Mouse (Mus musculus) CH12.LX (cell line): Measurements from ENCODE around the gene Ndufs2. TPM values are rescaled to one million over a fixed set of nuclear protein-coding genes. Genes with fewer than 3 reads are reported as not detected.
A peak's percentile ranks its signal among the peaks of the same experiment; 100 is the strongest.

Source experiments
- DNase-seq: peaks from one replicate; pipeline ENCODE4 v3.0.0-alpha.2; 2013; ENCODE audit errors: extremely low read depth
- H3K27ac ChIP-seq: 2 replicates; pipeline ENCODE4 v1.5.1; 2012; ENCODE audit warnings: low read depth, mild to moderate bottlenecking, control low read depth, moderate library complexity; ENCODE audit not compliant: insufficient read depth
- H3K27me3 ChIP-seq: replicated peaks from 2 replicates; pipeline ENCODE3; 2012; ENCODE audit warnings: inconsistent platforms
- H3K36me3 ChIP-seq, 2 experiments: replicated peaks in 1 of 2; 2 replicates each; pipeline versions ENCODE3 to v1.6.1; 2012; ENCODE audit warnings: inconsistent platforms in 1 of 2, low read length in 1 of 2, mild to moderate bottlenecking in 1 of 2, mixed read lengths in 1 of 2, moderate library complexity in 1 of 2; ENCODE audit not compliant: control insufficient read depth in 1 of 2, insufficient read depth in 1 of 2
- H3K4me1 ChIP-seq, 2 experiments: 2 replicates each; pipeline ENCODE4 v1.6.1; 2012; ENCODE audit warnings: inconsistent platforms in 1 of 2, moderate library complexity in 1 of 2; ENCODE audit not compliant: insufficient read depth in 2 of 2, control insufficient read depth in 1 of 2
- H3K4me2 ChIP-seq: 2 replicates; pipeline ENCODE4 v1.6.1; 2012; ENCODE audit warnings: low read depth, mild to moderate bottlenecking, control low read depth; ENCODE audit not compliant: poor library complexity, insufficient read depth, severe bottlenecking
- H3K4me3 ChIP-seq, 3 experiments: fragments of 150-350 bp in 1 of 3; sonication (generic) in 1 of 3; replicated peaks in 1 of 3; 2 replicates each; pipeline versions ENCODE3 to v1.5.1; 2011 to 2012; ENCODE audit warnings: low read depth in 2 of 3, low read length in 2 of 3, mild to moderate bottlenecking in 2 of 3, moderate library complexity in 2 of 3, control low read depth in 1 of 3, improper control_type of control experiment in 1 of 3, inconsistent platforms in 1 of 3, mixed read lengths in 1 of 3; ENCODE audit not compliant: poor library complexity in 1 of 3
- H3K79me2 ChIP-seq: replicated peaks from 2 replicates; pipeline ENCODE4 v1.6.1; 2012; ENCODE audit warnings: mild to moderate bottlenecking, moderate library complexity; ENCODE audit not compliant: control insufficient read depth, poor library complexity, insufficient read depth, severe bottlenecking; ENCODE audit errors: extremely low read depth
- H3K9ac ChIP-seq: 2 replicates; pipeline ENCODE4 v1.6.1; 2012; ENCODE audit warnings: low read depth, mild to moderate bottlenecking, control low read depth, moderate library complexity; ENCODE audit not compliant: insufficient read depth
- H3K9me3 ChIP-seq: replicated peaks from 2 replicates; pipeline ENCODE3; 2012; ENCODE audit warnings: low read length, inconsistent platforms, mixed read lengths
- BHLHE40 ChIP-seq: IDR thresholded peaks from 2 replicates; pipeline ENCODE4 v1.6.1; 2011; ENCODE audit warnings: mild to moderate bottlenecking, low read depth, low read length, improper control_type of control experiment
- CTCF ChIP-seq, 2 experiments: IDR thresholded peaks in 1 of 2; conservative IDR thresholded peaks in 1 of 2; 2 replicates each; pipeline ENCODE4 v1.5.1; 2011 to 2012; ENCODE audit warnings: low read depth in 2 of 2, low read length in 2 of 2, improper control_type of control experiment in 1 of 2, inconsistent platforms in 1 of 2, mild to moderate bottlenecking in 1 of 2, moderate library complexity in 1 of 2
- E2F4 ChIP-seq: IDR thresholded peaks from 2 replicates; pipeline ENCODE4 v1.6.1; 2011; ENCODE audit warnings: low read depth, low read length, improper control_type of control experiment; ENCODE audit not compliant: insufficient replicate concordance
- ELF1 ChIP-seq: IDR thresholded peaks from 2 replicates; pipeline ENCODE4 v1.6.1; 2014; ENCODE audit warnings: low read depth, mild to moderate bottlenecking, inconsistent platforms, low read length, improper control_type of control experiment
- EP300 ChIP-seq: IDR thresholded peaks from 2 replicates; pipeline ENCODE4 v1.6.1; 2011; ENCODE audit warnings: low read length, improper control_type of control experiment
- ETS1 ChIP-seq: conservative IDR thresholded peaks from 2 replicates; pipeline ENCODE4 v1.6.1; 2012; ENCODE audit warnings: low read depth, mild to moderate bottlenecking, inconsistent platforms, low read length, improper control_type of control experiment, moderate library complexity
- GABPA ChIP-seq: IDR thresholded peaks from 2 replicates; pipeline ENCODE4 v1.6.1; 2012; ENCODE audit warnings: low read depth, low read length, improper control_type of control experiment, inconsistent platforms; ENCODE audit not compliant: insufficient replicate concordance
- IRF4 ChIP-seq: IDR thresholded peaks from 2 replicates; pipeline ENCODE4 v1.6.1; 2014; ENCODE audit warnings: low read depth, mild to moderate bottlenecking, inconsistent platforms, low read length, improper control_type of control experiment
- JUND ChIP-seq: conservative IDR thresholded peaks from 2 replicates; pipeline ENCODE4 v1.6.1; 2011; ENCODE audit warnings: low read depth, low read length, improper control_type of control experiment
- KAT2A ChIP-seq: IDR thresholded peaks from 2 replicates; pipeline ENCODE4 v1.6.1; 2012; ENCODE audit warnings: low read length, improper control_type of control experiment, inconsistent platforms; ENCODE audit not compliant: insufficient replicate concordance
- MAFK ChIP-seq: IDR thresholded peaks from 2 replicates; pipeline ENCODE4 v1.6.1; 2011; ENCODE audit warnings: low read length, improper control_type of control experiment; ENCODE audit not compliant: insufficient replicate concordance
- MAX ChIP-seq: IDR thresholded peaks from 2 replicates; pipeline ENCODE4 v1.6.1; 2011; ENCODE audit warnings: low read length, improper control_type of control experiment
- MAZ ChIP-seq: IDR thresholded peaks from 2 replicates; pipeline ENCODE4 v1.6.1; 2012; ENCODE audit warnings: low read depth, mild to moderate bottlenecking, inconsistent platforms, low read length, improper control_type of control experiment, moderate library complexity
- MEF2A ChIP-seq: IDR thresholded peaks from 2 replicates; pipeline ENCODE4 v1.6.1; 2014; ENCODE audit warnings: low read depth, mild to moderate bottlenecking, inconsistent platforms, low read length, improper control_type of control experiment, borderline replicate concordance
- MXI1 ChIP-seq: IDR thresholded peaks from 2 replicates; pipeline ENCODE4 v1.6.1; 2011; ENCODE audit warnings: mild to moderate bottlenecking, low read depth, low read length, improper control_type of control experiment
- MYC ChIP-seq: IDR thresholded peaks from 2 replicates; pipeline ENCODE4 v1.6.1; 2011; ENCODE audit warnings: low read depth, mild to moderate bottlenecking, improper control_type of control experiment, low read length
- NELFE ChIP-seq: IDR thresholded peaks from 2 replicates; pipeline ENCODE4 v1.6.1; 2011; ENCODE audit warnings: low read depth, low read length, improper control_type of control experiment
- PAX5 ChIP-seq: IDR thresholded peaks from 2 replicates; pipeline ENCODE4 v1.6.1; 2012; ENCODE audit warnings: low read length, inconsistent platforms, mixed read lengths
- POLR2A ChIP-seq: IDR thresholded peaks from 2 replicates; pipeline ENCODE4 v1.6.1; 2011; ENCODE audit warnings: low read depth, mild to moderate bottlenecking, improper control_type of control experiment, low read length
- POLR2AphosphoS2 ChIP-seq: IDR thresholded peaks from 2 replicates; pipeline ENCODE4 v1.6.1; 2011; ENCODE audit warnings: low read depth, low read length, improper control_type of control experiment
- RAD21 ChIP-seq: IDR thresholded peaks from 2 replicates; pipeline ENCODE4 v1.6.1; 2011; ENCODE audit warnings: low read depth, mild to moderate bottlenecking, low read length, improper control_type of control experiment, moderate library complexity
- RCOR1 ChIP-seq: conservative IDR thresholded peaks from 2 replicates; pipeline ENCODE4 v1.6.1; 2012; ENCODE audit warnings: low read depth, mild to moderate bottlenecking, inconsistent platforms, low read length, improper control_type of control experiment
- SIN3A ChIP-seq: IDR thresholded peaks from 2 replicates; pipeline ENCODE4 v1.6.1; 2012; ENCODE audit warnings: low read length, improper control_type of control experiment, inconsistent platforms
- TCF12 ChIP-seq: IDR thresholded peaks from 2 replicates; pipeline ENCODE4 v1.6.1; 2014; ENCODE audit warnings: low read depth, mild to moderate bottlenecking, inconsistent platforms, low read length, improper control_type of control experiment
- UBTF ChIP-seq: IDR thresholded peaks from 2 replicates; pipeline ENCODE4 v1.6.1; 2012; ENCODE audit warnings: low read depth, mild to moderate bottlenecking, inconsistent platforms, low read length, improper control_type of control experiment, moderate library complexity
- USF2 ChIP-seq: conservative IDR thresholded peaks from 2 replicates; pipeline ENCODE4 v1.6.1; 2011; ENCODE audit warnings: low read depth, low read length, improper control_type of control experiment
- ZC3H11A ChIP-seq: IDR thresholded peaks from 2 replicates; pipeline ENCODE4 v1.6.1; 2012; ENCODE audit warnings: low read depth, mild to moderate bottlenecking, inconsistent platforms, low read length, improper control_type of control experiment
- ZKSCAN1 ChIP-seq: IDR thresholded peaks from 2 replicates; pipeline ENCODE4 v1.6.1; 2012; ENCODE audit warnings: low read depth, inconsistent platforms, low read length, improper control_type of control experiment, borderline replicate concordance
- ZMIZ1 ChIP-seq: IDR thresholded peaks from 2 replicates; pipeline ENCODE4 v1.6.1; 2012; ENCODE audit warnings: low read depth, mild to moderate bottlenecking, inconsistent platforms, low read length, improper control_type of control experiment
- dilution Hi-C: fragments of 300-500 bp; cut with MboI; formaldehyde crosslinking; loops from 2 replicates; pipeline ENCODE4 v1.14.3; 2020; ENCODE audit warnings: low sequenced_read_pairs; ENCODE audit not compliant: extremely low pct_unique_long_range_greater_than_20kb, extremely low pct_ligation_motif_present
- in situ Hi-C: fragments of 300-500 bp; cut with MboI; formaldehyde crosslinking; loops from 3 replicates; pipeline ENCODE4 v1.14.3; 2019; ENCODE audit warnings: low sequenced_read_pairs, low pct_ligation_motif_present, low pct_unique_long_range_greater_than_20kb, mixed read lengths
- polyA plus RNA-seq: library from polyadenylated mRNA; unstranded; fragments of >175 nt; gene quantifications from 2 replicates; pipeline ENCODE4 v1.2.1, GENCODE M21; 2012; ENCODE audit warnings: low read depth; ENCODE audit not compliant: insufficient read length
- total RNA-seq, 2 experiments: library from RNA; depleted of rRNA; stranded (reverse); fragments of 300-350 nt in 1 of 2; fragments of >200 nt in 1 of 2; gene quantifications; 2 replicates each; pipeline ENCODE4 v1.2.3; 2012 to 2014

The Ndufs2 gene
- total and polyA plus RNA-seq, 3 experiments, result 242 to 265 (median 242) TPM

GRCm38 (mm10) chr1:171247453-171247841, 3.7 kb downstream of the Ndufs2 start:
- dilution Hi-C loops (no loop called here), in situ Hi-C loops (no loop called here)
- Histone ChIP-seq H3K27me3 (peaks cover 3% of the 10 kb centered on the region), H3K9me3 (no peaks in the 10 kb centered on the region), H3K4me1 (peaks cover 17 to 51% of the 10 kb centered on the region in 2 experiments), H3K79me2 (peaks cover 20% of the 10 kb centered on the region), H3K27ac (peak overlapping the region; percentile 40), H3K36me3 (peaks cover 21 to 30% of the 10 kb centered on the region in 2 experiments), H3K4me3 (peak overlapping the region; percentile 57 to 72 (median 63)), H3K4me2 (peak overlapping the region; percentile 64), H3K9ac (peak overlapping the region; percentile 81)
- no peak for DNase-seq
- TF ChIP-seq CTCF (conservative IDR thresholded peaks at IDR 0.05 in 1 of 2, IDR thresholded peaks at IDR 0.05 in 1 of 2; ENCODE audit: low read depth in 2 of 2, low read length in 2 of 2), result no peak
- no peak for TF ChIP-seq NELFE
- TF ChIP-seq ZC3H11A, result no peak
- TF ChIP-seq MAX, result no peak
- TF ChIP-seq MXI1, result peak; percentile 15; the same call in 1 of the 2 replicates
- peak; percentile 45 for TF ChIP-seq MYC
- 0 out of 2 replicates have a peak, but pooled peaks have one; percentile 35 for TF ChIP-seq ETS1
- no peak for TF ChIP-seq GABPA

DNA sequence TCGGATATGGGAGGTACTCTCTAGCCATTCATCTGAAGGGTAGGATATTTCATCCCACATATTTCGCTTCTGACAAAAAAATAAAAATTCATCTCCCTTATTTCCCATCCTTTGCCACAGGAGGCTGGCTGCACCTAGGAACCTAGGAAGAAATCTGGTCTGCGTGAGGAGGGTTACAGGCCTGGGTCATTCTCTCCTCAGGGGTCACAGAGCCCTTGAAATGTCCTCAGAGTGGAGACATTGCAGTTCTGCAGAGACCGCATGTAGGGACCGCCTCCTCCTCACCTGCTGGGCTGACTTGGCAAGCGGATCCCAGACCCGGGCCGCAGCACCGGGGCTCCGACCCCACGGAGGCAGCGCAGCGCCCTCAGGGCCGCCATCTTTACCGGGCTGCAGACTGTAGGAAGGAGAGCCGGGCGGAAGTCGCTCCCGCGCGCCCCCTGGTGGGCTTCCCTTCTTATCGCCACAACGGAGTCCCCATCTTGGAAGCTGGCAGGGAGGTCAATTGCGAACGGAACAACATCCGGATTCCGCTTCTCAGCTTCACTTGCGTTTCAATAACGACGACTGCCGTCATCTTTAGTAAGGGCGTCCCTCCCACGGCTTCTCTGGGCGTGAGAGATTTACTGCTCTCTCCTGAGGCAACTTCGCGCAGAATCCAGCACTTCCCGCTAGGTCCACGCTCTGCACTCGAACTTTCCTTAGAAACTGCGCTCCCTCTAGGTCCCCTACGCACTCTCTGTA, 4.3 kb downstream of the Ndufs2 start:
- Histone ChIP-seq H3K4me3 (peak overlapping the region; percentile 63 to 93 (median 72)), H3K9ac (peak overlapping the region; percentile 97), H3K9me3 (no peaks in the 10 kb centered on the region), H3K4me2 (peak overlapping the region; percentile 98), H3K4me1 (peaks cover 14 to 51% of the 10 kb centered on the region in 2 experiments), H3K36me3 (peaks cover 26 to 35% of the 10 kb centered on the region in 2 experiments), H3K27me3 (no peaks in the 10 kb centered on the region), H3K79me2 (peaks cover 20% of the 10 kb centered on the region), H3K27ac (peak overlapping the region; percentile 54)
- dilution Hi-C loops (no loop called here), in situ Hi-C loops (no loop called here)
- peak; percentile 98 for DNase-seq
- peak; percentile 96 for TF ChIP-seq RCOR1
- TF ChIP-seq TCF12, result peak; percentile 94
- TF ChIP-seq UBTF, result no peak
- peak; percentile 71; the same call in 1 of the 2 replicates for TF ChIP-seq MEF2A
- TF ChIP-seq MXI1, result peak; percentile 71
- no peak for TF ChIP-seq USF2
- TF ChIP-seq GABPA, result peak; percentile 78; the same call in 1 of the 2 replicates
- TF ChIP-seq ZKSCAN1, result no peak
- peak; percentile 73 for TF ChIP-seq IRF4
- 0 out of 2 replicates have a peak, but pooled peaks have one; percentile 31 for TF ChIP-seq JUND
- peak; percentile 93 for TF ChIP-seq POLR2A
- TF ChIP-seq EP300, result no peak
- TF ChIP-seq BHLHE40, result 0 out of 2 replicates have a peak, but pooled peaks have one; percentile 22
- peak; percentile 52 to 88; a peak in 3 of 4 replicates for TF ChIP-seq CTCF (conservative IDR thresholded peaks at IDR 0.05 in 1 of 2, IDR thresholded peaks at IDR 0.05 in 1 of 2; ENCODE audit: low read depth in 2 of 2, low read length in 2 of 2)
- TF ChIP-seq MAX, result peak; percentile 41; the same call in 1 of the 2 replicates
- TF ChIP-seq KAT2A, result peak; percentile 98
- TF ChIP-seq SIN3A, result peak; percentile 94
- peak; percentile 80; the same call in 1 of the 2 replicates for TF ChIP-seq MAZ
- TF ChIP-seq PAX5, result no peak
- no peak for TF ChIP-seq POLR2AphosphoS2
- no peak for TF ChIP-seq RAD21
- no peak for TF ChIP-seq ZC3H11A
- TF ChIP-seq NELFE, result peak; percentile 92
- TF ChIP-seq ZMIZ1, result no peak; the same call in 1 of the 2 replicates
- TF ChIP-seq E2F4, result peak; percentile 65; the same call in 1 of the 2 replicates
- TF ChIP-seq ELF1, result peak; percentile 95
- TF ChIP-seq MAFK, result no peak
